Mouse (Mus musculus): Measurements from ENCODE around the gene Gng8. TPM values are rescaled to one million over a fixed set of nuclear protein-coding genes. Genes with fewer than 3 reads are reported as not detected.
A peak's percentile ranks its signal among the peaks of the same experiment; 100 is the strongest.

Gng8 gene
- polyA plus RNA-seq, 1 experiment from 2014 or later, result 18.2 TPM

- Histone ChIP-seq H3K9me3 (replicated peaks) (no peaks in the 10 kb centered on the region), H3K4me3 (no peak overlapping the region), H3K27me3 (no peaks in the 10 kb centered on the region), H3K36me3 (ENCODE audit: poor library complexity, severe bottlenecking) (no peaks in the 10 kb centered on the region), H3K4me1 (peaks cover 57% of the 10 kb centered on the region), H3K4me2 (no peak overlapping the region), H3K27ac (no peak overlapping the region), H3K9ac (no peak overlapping the region)
- WGBS, result 53% methylated on average over 4 of the region's 4 CpGs
- no peak for ATAC-seq
Measured at GRCm38 (mm10) chr7:16937312-16937711, 45.7 kb downstream of the Gng8 start.

DNA sequence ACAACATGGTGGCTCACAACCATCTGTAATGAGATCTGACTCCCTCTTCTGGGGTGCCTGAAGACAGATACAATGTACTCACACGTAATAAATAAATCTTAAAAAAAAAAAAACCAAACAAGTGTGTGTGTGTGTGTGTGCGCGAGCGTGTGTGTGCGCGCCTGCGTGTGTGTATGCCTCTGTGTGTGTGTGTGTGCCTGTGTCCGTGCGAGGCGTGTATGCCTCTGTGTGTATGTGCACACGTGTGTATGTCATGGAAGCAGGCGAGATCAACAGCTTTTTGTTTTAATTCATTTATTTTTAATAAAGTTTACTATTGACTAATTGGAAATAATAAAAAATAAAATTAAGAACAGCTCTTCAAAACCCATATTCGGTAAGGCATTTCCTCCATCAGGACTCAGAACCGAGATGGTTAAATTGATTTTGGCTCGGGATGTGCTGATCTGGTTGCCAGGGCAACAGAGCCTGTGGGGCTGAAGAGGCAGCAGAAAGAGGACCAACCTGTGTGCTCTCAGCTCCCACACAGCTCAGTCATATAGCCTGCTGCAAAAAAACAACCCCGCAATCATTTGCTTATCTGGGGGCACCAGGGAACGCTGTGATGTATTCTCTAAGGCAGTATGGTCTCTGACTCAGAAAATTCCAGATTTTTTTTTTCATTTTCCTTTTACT lies 46.7 kb downstream of the Gng8 start:
- Histone ChIP-seq H3K4me1 (peaks cover 53% of the 10 kb centered on the region), H3K27ac (peak overlapping the region; percentile 85), H3K27me3 (no peaks in the 10 kb centered on the region), H3K9ac (no peak overlapping the region), H3K36me3 (ENCODE audit: poor library complexity, severe bottlenecking) (no peaks in the 10 kb centered on the region), H3K4me2 (peak overlapping the region; percentile 36), H3K9me3 (replicated peaks) (no peaks in the 10 kb centered on the region), H3K4me3 (no peak overlapping the region)
- ATAC-seq, result peak; percentile 90
- 61% methylated on average over 17 of the region's 17 CpGs for WGBS

DNA sequence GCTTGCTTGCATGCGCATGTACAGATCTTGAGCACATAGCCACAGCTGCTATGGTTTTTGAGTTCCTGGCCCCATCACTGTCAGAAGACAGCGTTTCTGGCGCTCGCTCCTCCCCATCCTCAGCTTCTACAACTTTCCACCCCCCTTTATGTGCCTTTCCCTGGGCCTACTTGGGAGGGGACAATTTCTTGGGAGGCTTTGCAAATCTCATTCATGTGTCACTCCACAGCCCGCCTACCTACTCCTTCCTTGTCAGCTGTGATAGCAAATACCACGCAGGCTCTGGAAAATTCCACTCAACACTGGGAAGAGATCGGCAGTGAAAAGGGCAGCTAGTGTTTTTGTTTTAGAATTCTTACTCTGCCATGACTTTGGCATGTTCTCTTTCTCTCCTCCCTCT lies 48.7 kb downstream of the Gng8 start:
- Histone ChIP-seq H3K4me1 (peaks cover 61% of the 10 kb centered on the region), H3K27me3 (peaks cover 3% of the 10 kb centered on the region), H3K4me2 (no peak overlapping the region), H3K4me3 (no peak overlapping the region), H3K36me3 (ENCODE audit: poor library complexity, severe bottlenecking) (no peaks in the 10 kb centered on the region), H3K27ac (peak overlapping the region; percentile 75), H3K9ac (no peak overlapping the region), H3K9me3 (replicated peaks) (no peaks in the 10 kb centered on the region)
- ATAC-seq, result no peak
- WGBS, result 43% methylated on average over 7 of the region's 7 CpGs

GRCm38 (mm10) chr7:16942861-16943260 lies 51.3 kb downstream of the Gng8 start:
- no peak overlapping the region for H3K9ac ChIP-seq
- H3K4me3 ChIP-seq, result no peak overlapping the region
- peaks cover 25% of the 10 kb centered on the region for H3K27me3 ChIP-seq
- no peak overlapping the region for H3K4me2 ChIP-seq
- no peaks in the 10 kb centered on the region for H3K9me3 ChIP-seq (replicated peaks)
- H3K4me1 ChIP-seq, result peaks cover 82% of the 10 kb centered on the region
- H3K36me3 ChIP-seq (ENCODE audit: poor library complexity, severe bottlenecking), result no peaks in the 10 kb centered on the region
- H3K27ac ChIP-seq, result peak overlapping the region; percentile 92
- 40% methylated on average over 4 of the region's 4 CpGs for WGBS
- no peak for ATAC-seq

- Histone ChIP-seq H3K9ac (peak within 1 kb of the TSS; percentile 84), H3K4me1 (peaks cover 82% of the 10 kb centered on the region), H3K27ac (peak within 1 kb of the TSS; percentile 92), H3K4me3 (peak within 1 kb of the TSS; percentile 64), H3K36me3 (ENCODE audit: poor library complexity, severe bottlenecking) (no peaks in the 10 kb centered on the region), H3K27me3 (peaks cover 39% of the 10 kb centered on the region), H3K4me2 (peak within 1 kb of the TSS; percentile 86), H3K9me3 (replicated peaks) (no peaks in the 10 kb centered on the region)
- peak; percentile 93 for ATAC-seq
- 13% methylated on average over 35 of the region's 36 CpGs for WGBS
Measured at GRCm38 (mm10) chr7:16944061-16944807, 52.6 kb downstream of the Gng8 start, which contains the start of gene Pnmal2. Gene Pnmal2, plus strand, starts transcription at chr7:16944682.

DNA sequence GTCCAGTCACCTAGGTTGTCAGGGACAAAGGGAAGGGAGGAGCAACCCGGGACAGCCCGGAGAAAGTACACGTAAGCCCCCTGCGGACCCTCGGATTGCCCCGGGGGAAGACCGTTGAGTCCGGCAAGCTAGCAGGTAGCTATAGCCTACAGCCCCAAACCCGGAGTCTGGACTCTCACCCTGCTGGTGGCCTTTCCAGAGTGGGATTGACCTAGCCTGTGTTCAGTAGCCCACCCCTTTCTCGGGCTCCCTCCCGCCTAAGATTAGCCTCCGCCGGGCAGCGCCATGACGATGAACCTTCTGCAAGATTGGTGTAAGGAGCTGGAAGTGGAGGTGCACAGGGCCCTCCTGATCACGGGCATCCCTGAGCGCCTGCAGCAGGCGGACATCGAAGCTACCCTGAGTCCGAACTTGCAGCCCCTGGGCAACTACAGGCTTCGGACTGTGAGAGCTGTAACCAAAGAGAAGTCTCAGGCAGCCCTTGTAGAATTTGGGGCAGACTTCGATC lies 53.3 kb downstream of the Gng8 start:
- Histone ChIP-seq H3K9me3 (replicated peaks) (no peaks in the 10 kb centered on the region), H3K27me3 (peaks cover 44% of the 10 kb centered on the region), H3K4me3 (peak overlapping the region; percentile 64), H3K4me1 (peaks cover 83% of the 10 kb centered on the region), H3K4me2 (peak overlapping the region; percentile 86), H3K27ac (peak overlapping the region; percentile 92), H3K36me3 (ENCODE audit: poor library complexity, severe bottlenecking) (no peaks in the 10 kb centered on the region), H3K9ac (peak overlapping the region; percentile 84)
- peak; percentile 46; the same call in 1 of the 2 replicates for ATAC-seq
- 1% methylated on average over 22 of the region's 22 CpGs for WGBS

Other genes starting within 250 kb of the Gng8 start
- not detected in 2 replicates for gene Ceacam15, start 216.1 kb upstream of the Gng8 start, polyA plus RNA-seq (2015; fragmentation: Nextera tagmentation; extraction: Ambion mirVana)
- not detected in 2 replicates for gene Ceacam9, start 169.9 kb upstream of the Gng8 start, polyA plus RNA-seq (2015; fragmentation: Nextera tagmentation; extraction: Ambion mirVana)
- 328 and 333 TPM in 2 replicates for gene Ap2s1, start 153.4 kb upstream of the Gng8 start, polyA plus RNA-seq (2015; fragmentation: Nextera tagmentation; extraction: Ambion mirVana)
- gene Slc1a5, start 110.4 kb upstream of the Gng8 start, polyA plus RNA-seq (2015; fragmentation: Nextera tagmentation; extraction: Ambion mirVana), result 16.0 and 17.1 TPM in 2 replicates
- gene Strn4, start 75.9 kb upstream of the Gng8 start, polyA plus RNA-seq (2015; fragmentation: Nextera tagmentation; extraction: Ambion mirVana), result 147 and 164 TPM in 2 replicates
- gene Fkrp, start 75.1 kb upstream of the Gng8 start, polyA plus RNA-seq (2015; fragmentation: Nextera tagmentation; extraction: Ambion mirVana), result 24.0 and 28.0 TPM in 2 replicates
- gene Prkd2, start 48.9 kb upstream of the Gng8 start, polyA plus RNA-seq (2015; fragmentation: Nextera tagmentation; extraction: Ambion mirVana), result 7.7 and 8.3 TPM in 2 replicates
- gene Dact3, start 16.5 kb upstream of the Gng8 start, polyA plus RNA-seq (2015; fragmentation: Nextera tagmentation; extraction: Ambion mirVana), result 2.0 and 2.3 TPM in 2 replicates
- gene Ptgir, start 14.7 kb downstream of the Gng8 start, polyA plus RNA-seq (2015; fragmentation: Nextera tagmentation; extraction: Ambion mirVana), result 0.14 and 0.37 TPM in 2 replicates
- gene Calm3, start 32.3 kb downstream of the Gng8 start, polyA plus RNA-seq (2015; fragmentation: Nextera tagmentation; extraction: Ambion mirVana), result 271 and 296 TPM in 2 replicates
- gene Pnmal2, start 52.9 kb downstream of the Gng8 start, polyA plus RNA-seq (2015; fragmentation: Nextera tagmentation; extraction: Ambion mirVana), result 59.5 and 78.0 TPM in 2 replicates
- gene Pnmal1, start 67.9 kb downstream of the Gng8 start, polyA plus RNA-seq (2015; fragmentation: Nextera tagmentation; extraction: Ambion mirVana), result 37.0 and 40.8 TPM in 2 replicates
- gene Gm42372, start 91.3 kb downstream of the Gng8 start, polyA plus RNA-seq (2015; fragmentation: Nextera tagmentation; extraction: Ambion mirVana), result 2.5 and 3.0 TPM in 2 replicates
- gene Ccdc8, start 100.9 kb downstream of the Gng8 start, polyA plus RNA-seq (2015; fragmentation: Nextera tagmentation; extraction: Ambion mirVana), result 6.0 and 8.6 TPM in 2 replicates
- 103 and 113 TPM in 2 replicates for gene Ppp5c, start 136.1 kb downstream of the Gng8 start, polyA plus RNA-seq (2015; fragmentation: Nextera tagmentation; extraction: Ambion mirVana)
- gene Hif3a, start 170.6 kb downstream of the Gng8 start, polyA plus RNA-seq (2015; fragmentation: Nextera tagmentation; extraction: Ambion mirVana), result 4.7 and 5.8 TPM in 2 replicates
- 0.53 and 1.3 TPM in 2 replicates for gene Psg16, start 182.3 kb downstream of the Gng8 start, polyA plus RNA-seq (2015; fragmentation: Nextera tagmentation; extraction: Ambion mirVana)

Data from forebrain, embryonic 13.5 days (tissue).